Mouse (Mus musculus): ENCODE data around the gene Cap2.

GRCm38 (mm10) chr13:46670514-46670913, 168.9 kb downstream of the Cap2 start:
- no peak for TF ChIP-seq CTCF (IDR thresholded peaks at IDR 0.05)
- no peak for TF ChIP-seq POLR2A (IDR thresholded peaks at IDR 0.05; ENCODE audit: insufficient read depth, low read depth, low read length)

Measured in heart, adult 2 months (tissue).